Mouse (Mus musculus): Measurements from ENCODE around the gene Adamts17.

GRCm38 (mm10) chr7:67034369-67034768, 194.8 kb downstream of the Adamts17 start:
- TF ChIP-seq TAL1 (IDR thresholded peaks at IDR 0.05; ENCODE audit: low read length) (no peak), RCOR1 (IDR thresholded peaks at IDR 0.05; ENCODE audit: low read depth, low read length) (no peak), HCFC1 (IDR thresholded peaks at IDR 0.05; ENCODE audit: low read depth, low read length) (no peak), POLR2A (IDR thresholded peaks at IDR 0.05; ENCODE audit: control insufficient read depth in 1 of 2, insufficient read depth in 1 of 2, low read depth in 1 of 2, low read length in 2 of 2, poor library complexity in 1 of 2) (no peak), MAX (IDR thresholded peaks at IDR 0.05; ENCODE audit: low read length) (no peak), BHLHE40 (IDR thresholded peaks at IDR 0.05; ENCODE audit: borderline replicate concordance, low read depth, low read length) (no peak), MYC (IDR thresholded peaks at IDR 0.05; ENCODE audit: low read depth, low read length) (no peak), POLR2AphosphoS2 (IDR thresholded peaks at IDR 0.05; ENCODE audit: low read length) (no peak), POLR2AphosphoS5 (IDR thresholded peaks at IDR 0.05; ENCODE audit: borderline replicate concordance, low read depth, low read length) (no peak), EP300 (IDR thresholded peaks at IDR 0.05; ENCODE audit: low read depth in 1 of 2, low read length in 2 of 2) (no peak), CTCF (IDR thresholded peaks at IDR 0.05 in 2 of 3, conservative IDR thresholded peaks at IDR 0.05 in 1 of 3; ENCODE audit: control insufficient read depth in 1 of 3, insufficient read depth in 1 of 3, low read depth in 2 of 3, low read length in 3 of 3, poor library complexity in 1 of 3, severe bottlenecking in 1 of 3) (no peak), USF1 (IDR thresholded peaks at IDR 0.05; ENCODE audit: low read depth, low read length) (no peak)

Measured in MEL (cell line).